Mouse (Mus musculus): Measurements from ENCODE around the gene Pkp4. TPM values are rescaled to one million over a fixed set of nuclear protein-coding genes. Genes with fewer than 3 reads are reported as not detected.

Pkp4 gene
- polyA plus RNA-seq, 1 experiment from 2014 or later, result 14.7 TPM

DNA sequence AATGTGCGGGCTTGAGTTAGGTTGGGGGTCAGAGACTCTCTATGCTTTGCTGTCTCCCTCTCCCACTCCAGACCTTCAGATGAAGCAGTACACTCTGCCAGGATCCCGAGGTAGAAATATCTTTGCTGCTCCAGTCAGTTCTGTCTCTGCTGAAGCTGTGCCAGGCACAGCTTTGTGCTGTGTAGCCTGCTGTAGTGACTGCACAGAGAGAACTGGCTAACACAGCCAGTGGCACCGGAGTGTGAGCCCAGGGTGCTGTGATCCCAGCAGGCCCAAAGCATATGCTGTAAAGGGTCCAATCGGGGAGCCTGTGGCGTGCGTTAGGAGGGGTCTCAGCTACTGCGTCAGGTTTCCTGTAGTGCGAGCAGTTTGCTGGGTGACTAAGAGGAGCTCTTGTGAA is 27.7 kb downstream of the Pkp4 start:
- 91% methylated on average over 8 of the region's 8 CpGs for WGBS
- no peak for DNase-seq (ENCODE audit: low spot score)

DNA sequence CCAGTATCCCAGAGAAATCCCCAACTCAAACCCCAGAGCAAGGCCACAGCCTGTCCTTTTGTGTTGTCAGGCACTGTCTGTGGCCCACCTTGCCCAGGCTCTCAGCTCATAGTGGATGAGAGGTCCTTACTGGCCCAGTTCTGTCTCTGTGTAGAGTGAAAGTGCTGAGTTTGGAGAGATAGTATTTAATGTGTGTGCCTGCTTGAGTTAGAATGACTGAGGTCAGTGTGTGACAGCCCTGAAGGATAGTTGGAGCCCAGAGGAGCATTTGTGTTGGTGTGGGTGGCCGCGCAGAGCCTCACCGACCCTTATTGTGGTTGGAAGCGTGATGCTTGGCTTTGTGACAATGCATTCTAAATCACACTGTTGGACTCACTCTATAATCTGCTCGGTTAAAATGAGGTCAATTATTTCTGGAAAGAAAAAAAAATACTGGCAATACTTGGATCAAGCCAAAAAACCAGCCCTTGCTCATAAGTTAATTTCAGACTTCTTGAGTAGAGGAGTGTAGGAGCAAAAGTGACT is 29.1 kb downstream of the Pkp4 start:
- H3K27ac ChIP-seq, result no peak overlapping the region
- DNase-seq (ENCODE audit: low spot score), result no peak
- H3K27me3 ChIP-seq (ENCODE audit: insufficient read depth, poor library complexity, severe bottlenecking), result no peaks in the 10 kb centered on the region
- WGBS, result 90% methylated on average over 5 of the region's 5 CpGs
- no peaks in the 10 kb centered on the region for H3K9me3 ChIP-seq
- H3K4me3 ChIP-seq, result no peak overlapping the region
- H3K36me3 ChIP-seq, result peaks cover 26% of the 10 kb centered on the region
- H3K4me1 ChIP-seq (replicated peaks), result 0 out of 2 replicates have a peak, but pooled peaks cover 6% of the 10 kb centered on the region

More for the DNA sequence above, 27.7 kb downstream of the Pkp4 start:
- H3K4me3 ChIP-seq, result no peak overlapping the region
- peaks cover 26% of the 10 kb centered on the region for H3K36me3 ChIP-seq
- H3K4me1 ChIP-seq (replicated peaks), result 0 out of 2 replicates have a peak, but pooled peaks cover 6% of the 10 kb centered on the region
- no peaks in the 10 kb centered on the region for H3K9me3 ChIP-seq
- no peak overlapping the region for H3K27ac ChIP-seq
- H3K27me3 ChIP-seq (ENCODE audit: insufficient read depth, poor library complexity, severe bottlenecking), result no peaks in the 10 kb centered on the region

DNA sequence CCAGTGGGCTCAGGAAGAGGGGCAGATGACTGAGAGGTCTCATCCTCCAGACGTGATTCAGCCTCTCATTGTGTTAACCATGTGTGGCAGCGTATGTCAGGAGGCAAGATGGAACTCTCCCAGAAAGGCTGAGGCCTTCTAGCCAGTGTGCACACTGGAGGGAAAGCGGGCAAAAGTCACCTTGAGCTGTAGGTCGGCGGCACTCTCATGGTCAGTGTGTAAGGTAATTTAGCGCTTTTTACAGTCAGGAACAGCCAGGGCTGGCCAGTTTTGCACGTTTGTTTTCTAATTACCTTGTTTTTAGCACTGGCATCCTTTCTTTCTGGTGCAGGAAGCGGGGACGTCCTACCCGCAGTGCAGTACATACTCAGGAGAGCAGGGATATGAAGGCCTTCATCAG is 29.5 kb downstream of the Pkp4 start:
- DNase-seq (ENCODE audit: low spot score), result no peak
- WGBS, result 88% methylated on average over 10 of the region's 10 CpGs
- Histone ChIP-seq H3K27ac (no peak overlapping the region), H3K4me1 (replicated peaks) (0 out of 2 replicates have a peak, but pooled peaks cover 6% of the 10 kb centered on the region), H3K27me3 (ENCODE audit: insufficient read depth, poor library complexity, severe bottlenecking) (no peaks in the 10 kb centered on the region), H3K9me3 (no peaks in the 10 kb centered on the region), H3K36me3 (peaks cover 26% of the 10 kb centered on the region), H3K4me3 (no peak overlapping the region)

DNA sequence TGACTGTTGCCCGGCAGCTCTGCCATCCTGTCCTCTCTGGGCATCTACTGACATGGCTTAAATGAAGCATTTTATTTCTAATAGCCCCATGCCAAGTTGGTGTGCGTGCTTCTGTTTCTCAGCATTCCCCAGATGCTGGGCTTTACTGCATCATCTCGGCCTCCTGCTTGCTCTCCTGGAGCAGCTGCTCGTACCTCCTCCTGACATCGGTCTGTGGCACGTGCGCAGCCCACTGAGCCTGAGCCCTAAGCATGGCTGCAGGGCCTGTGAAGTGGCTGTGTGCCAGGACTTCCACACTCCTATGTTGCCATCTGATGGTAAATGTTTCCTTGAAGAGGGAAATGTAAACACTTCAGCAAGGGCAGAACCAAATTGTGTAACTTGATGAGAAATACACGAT is 30.8 kb downstream of the Pkp4 start:
- Histone ChIP-seq H3K4me1 (replicated peaks) (0 out of 2 replicates have a peak, but pooled peaks cover 6% of the 10 kb centered on the region), H3K9me3 (no peaks in the 10 kb centered on the region), H3K36me3 (peaks cover 26% of the 10 kb centered on the region), H3K4me3 (no peak overlapping the region), H3K27ac (no peak overlapping the region), H3K27me3 (ENCODE audit: insufficient read depth, poor library complexity, severe bottlenecking) (no peaks in the 10 kb centered on the region)
- WGBS, result 92% methylated on average over 8 of the region's 8 CpGs
- DNase-seq (ENCODE audit: low spot score), result no peak

DNA sequence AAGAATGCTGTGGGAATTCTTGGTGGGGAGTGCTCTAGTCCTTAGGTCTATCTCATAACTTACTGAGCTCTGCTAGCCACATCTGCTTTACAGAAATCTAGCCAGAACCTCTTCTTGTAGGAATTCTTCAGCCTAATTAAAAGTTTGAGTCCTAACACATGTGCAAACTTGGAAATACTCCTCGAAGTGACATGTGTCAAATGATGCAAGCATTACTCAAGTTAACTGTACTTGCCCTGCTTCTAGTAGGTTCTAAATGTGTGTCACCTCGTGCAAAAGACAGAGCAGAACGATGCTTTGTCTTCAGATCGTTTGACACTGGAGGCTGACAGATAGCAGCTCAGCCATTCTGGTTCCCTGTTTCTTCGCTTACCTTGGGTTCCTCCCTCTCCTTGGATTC is 32.5 kb downstream of the Pkp4 start:
- no peaks in the 10 kb centered on the region for H3K9me3 ChIP-seq
- H3K36me3 ChIP-seq, result peaks cover 11% of the 10 kb centered on the region; the same call in 1 of the 2 replicates
- WGBS, result 92% methylated on average over 5 of the region's 5 CpGs
- 0 out of 2 replicates have a peak, but pooled peaks cover 6% of the 10 kb centered on the region for H3K4me1 ChIP-seq (replicated peaks)
- H3K27me3 ChIP-seq (ENCODE audit: insufficient read depth, poor library complexity, severe bottlenecking), result no peaks in the 10 kb centered on the region
- DNase-seq (ENCODE audit: low spot score), result no peak
- no peak overlapping the region for H3K27ac ChIP-seq
- no peak overlapping the region for H3K4me3 ChIP-seq

DNA sequence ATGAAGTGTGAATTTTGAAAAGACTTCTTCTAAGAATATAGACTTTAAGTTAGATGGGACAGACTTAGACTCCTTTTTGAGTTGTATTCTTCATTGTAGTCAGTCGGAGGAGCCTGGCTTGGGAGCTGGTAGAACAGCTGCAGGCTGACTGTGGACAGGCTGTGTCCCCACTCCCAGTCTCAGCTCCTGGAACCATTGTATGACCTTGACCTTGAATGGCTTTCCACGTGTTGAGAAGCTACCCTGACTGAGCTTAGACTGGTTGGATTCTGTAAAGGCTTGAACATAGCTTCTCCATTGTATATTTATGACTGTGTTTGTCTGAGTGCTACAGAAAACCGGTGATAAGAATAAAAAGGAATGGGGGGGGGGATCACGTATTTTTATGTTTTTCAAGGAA is 36.5 kb downstream of the Pkp4 start:
- Histone ChIP-seq H3K4me3 (no peak overlapping the region), H3K4me1 (replicated peaks) (no peaks in the 10 kb centered on the region), H3K27me3 (ENCODE audit: insufficient read depth, poor library complexity, severe bottlenecking) (no peaks in the 10 kb centered on the region), H3K36me3 (no peaks in the 10 kb centered on the region), H3K27ac (no peak overlapping the region), H3K9me3 (no peaks in the 10 kb centered on the region)
- no peak for DNase-seq (ENCODE audit: low spot score)
- WGBS, result 89% methylated on average over 4 of the region's 4 CpGs

DNA sequence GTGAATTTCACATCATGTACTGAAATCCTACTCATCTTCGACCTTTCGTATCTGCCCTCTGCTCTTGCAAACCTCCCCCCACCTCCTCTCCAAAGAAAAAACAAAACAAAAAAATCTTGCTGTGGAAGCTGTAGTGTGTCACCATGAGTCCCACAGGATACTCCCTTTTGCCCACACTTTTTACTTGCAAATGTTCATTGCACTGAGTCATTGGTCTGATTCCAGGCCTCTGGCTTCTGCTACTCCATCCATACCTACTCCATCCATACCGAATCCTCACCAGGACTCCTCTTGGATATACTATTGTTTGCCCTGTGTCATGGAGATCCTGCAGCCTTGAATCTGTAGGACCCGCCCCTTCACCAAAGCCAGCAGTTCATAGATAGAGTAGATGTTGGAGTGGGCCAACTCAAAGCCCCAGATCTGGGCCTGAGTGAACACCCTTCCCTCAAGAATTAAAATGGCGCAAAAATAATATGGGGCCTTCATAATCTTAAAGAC is 38.9 kb downstream of the Pkp4 start:
- Histone ChIP-seq H3K4me3 (no peak overlapping the region), H3K4me1 (replicated peaks) (peaks cover 3% of the 10 kb centered on the region; the same call in 1 of the 2 replicates), H3K27me3 (ENCODE audit: insufficient read depth, poor library complexity, severe bottlenecking) (no peaks in the 10 kb centered on the region), H3K27ac (no peak overlapping the region), H3K9me3 (no peaks in the 10 kb centered on the region), H3K36me3 (no peaks in the 10 kb centered on the region)
- WGBS, result 97% methylated on average over 5 of the region's 5 CpGs
- DNase-seq (ENCODE audit: low spot score), result no peak

DNA sequence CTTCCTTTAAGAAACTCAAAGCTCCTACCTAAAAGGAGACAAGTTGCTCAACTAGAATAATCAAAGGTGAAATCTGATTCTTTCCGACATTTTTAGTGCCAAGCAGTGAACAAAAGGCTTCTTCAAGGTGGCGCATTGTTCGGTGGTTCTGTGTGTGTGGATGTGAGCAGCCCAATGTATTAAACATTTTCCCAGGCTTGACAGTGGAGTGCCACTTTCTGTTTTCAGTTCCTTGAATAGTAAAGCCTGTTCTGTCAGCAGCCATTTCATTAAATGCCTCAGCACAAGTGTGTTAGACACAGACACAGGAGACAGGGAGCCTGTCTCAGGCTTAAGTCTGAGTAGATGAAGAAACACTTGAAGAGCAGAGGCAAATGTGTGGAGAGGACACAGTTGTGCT is 39.9 kb downstream of the Pkp4 start:
- Histone ChIP-seq H3K27ac (no peak overlapping the region), H3K36me3 (no peaks in the 10 kb centered on the region), H3K4me3 (no peak overlapping the region), H3K4me1 (replicated peaks) (peaks cover 3% of the 10 kb centered on the region; the same call in 1 of the 2 replicates), H3K9me3 (no peaks in the 10 kb centered on the region), H3K27me3 (ENCODE audit: insufficient read depth, poor library complexity, severe bottlenecking) (no peaks in the 10 kb centered on the region)
- 85% methylated on average over 3 of the region's 3 CpGs for WGBS
- no peak for DNase-seq (ENCODE audit: low spot score)

DNA sequence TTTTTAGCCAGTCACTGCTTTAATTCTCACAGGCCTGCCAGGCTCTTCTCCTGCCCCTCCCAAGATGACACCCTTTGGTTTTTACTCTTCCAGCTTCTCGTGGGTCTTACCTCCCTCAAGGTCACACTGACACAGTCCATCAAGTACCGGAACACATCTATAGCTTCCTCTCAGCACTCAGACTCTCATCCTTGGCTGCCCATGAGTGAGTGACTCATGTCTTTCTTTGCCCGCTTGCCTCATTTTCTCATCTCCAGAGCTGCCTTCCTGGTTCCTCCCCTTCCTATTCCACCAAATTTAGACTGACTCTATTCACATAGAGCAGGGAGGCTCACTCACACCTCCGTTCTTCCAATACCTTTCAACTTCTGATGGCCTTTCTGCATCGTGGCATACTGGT is 42.3 kb downstream of the Pkp4 start:
- Histone ChIP-seq H3K4me1 (replicated peaks) (peaks cover 16% of the 10 kb centered on the region), H3K9me3 (no peaks in the 10 kb centered on the region), H3K27me3 (ENCODE audit: insufficient read depth, poor library complexity, severe bottlenecking) (no peaks in the 10 kb centered on the region), H3K27ac (no peak overlapping the region), H3K4me3 (no peak overlapping the region), H3K36me3 (no peaks in the 10 kb centered on the region)
- 79% methylated on average over 5 of the region's 5 CpGs for WGBS
- DNase-seq (ENCODE audit: low spot score), result no peak

DNA sequence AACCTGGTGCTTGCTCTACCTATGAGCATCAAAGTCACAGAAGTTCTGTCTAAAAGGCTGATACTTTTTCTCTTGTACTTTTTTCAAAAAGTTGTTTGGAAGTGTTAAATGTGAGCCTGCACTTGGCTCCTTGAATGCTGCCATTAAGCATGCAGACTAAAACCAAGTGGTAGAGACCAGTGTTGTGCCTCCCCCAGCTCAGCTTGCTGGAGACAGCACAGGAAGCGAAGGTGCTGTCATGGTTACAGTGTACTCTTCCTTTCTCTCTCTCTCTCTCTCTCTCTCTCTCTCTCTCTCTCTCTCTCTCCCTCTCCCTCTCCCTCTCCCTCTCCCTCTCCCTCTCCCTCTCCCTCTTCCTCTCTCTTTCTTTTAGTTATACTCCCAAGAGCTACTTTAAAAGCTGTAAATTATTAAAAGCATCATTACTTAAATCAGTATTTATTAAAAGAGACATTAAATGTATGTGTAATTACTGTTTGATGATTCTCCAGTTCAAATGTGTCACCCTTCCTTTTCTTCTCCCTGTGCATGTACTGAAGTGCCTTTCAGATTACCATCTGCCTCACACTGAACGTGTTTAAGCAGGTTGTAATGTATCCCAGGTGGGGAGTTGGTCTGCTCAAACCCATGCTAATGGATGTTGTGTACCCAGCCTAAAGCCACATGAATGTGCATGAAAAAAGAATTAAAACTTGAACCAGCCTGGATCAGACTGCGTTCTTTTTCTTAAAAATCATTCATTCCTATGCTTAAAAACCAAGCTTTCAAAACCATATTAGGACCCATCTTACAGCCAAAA is 43.2 kb downstream of the Pkp4 start:
- 80% methylated on average over 3 of the region's 3 CpGs for WGBS
- no peak for DNase-seq (ENCODE audit: low spot score)
- H3K9me3 ChIP-seq, result no peaks in the 10 kb centered on the region

DNA sequence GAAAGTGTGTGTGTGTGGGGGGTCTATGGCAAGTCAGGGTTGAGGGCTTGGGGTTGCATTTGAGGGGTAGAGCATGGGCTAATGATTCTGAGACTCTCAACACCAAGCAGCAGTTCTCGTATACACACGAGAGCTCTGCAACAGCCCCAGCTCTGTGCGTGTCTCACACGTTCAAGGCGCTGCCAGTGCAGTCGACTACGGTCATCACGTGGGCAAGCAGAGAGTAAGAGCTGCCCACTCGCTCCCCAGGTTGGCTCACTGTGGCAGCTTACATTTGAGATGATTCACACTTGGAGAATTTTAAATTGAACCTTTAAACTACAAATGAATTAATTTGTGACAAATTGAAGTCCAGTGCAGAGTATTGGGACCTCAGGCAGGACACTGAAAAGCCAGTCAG is 44.4 kb downstream of the Pkp4 start:
- Histone ChIP-seq H3K4me3 (no peak overlapping the region), H3K36me3 (no peaks in the 10 kb centered on the region), H3K9me3 (no peaks in the 10 kb centered on the region), H3K27ac (no peak overlapping the region), H3K4me1 (replicated peaks) (peaks cover 17% of the 10 kb centered on the region), H3K27me3 (ENCODE audit: insufficient read depth, poor library complexity, severe bottlenecking) (no peaks in the 10 kb centered on the region)
- WGBS, result 93% methylated on average over 9 of the region's 9 CpGs
- no peak for DNase-seq (ENCODE audit: low spot score)

More for the DNA sequence above, 43.2 kb downstream of the Pkp4 start:
- Histone ChIP-seq H3K27me3 (ENCODE audit: insufficient read depth, poor library complexity, severe bottlenecking) (no peaks in the 10 kb centered on the region), H3K4me1 (replicated peaks) (peaks cover 17% of the 10 kb centered on the region), H3K36me3 (no peaks in the 10 kb centered on the region), H3K27ac (no peak overlapping the region), H3K4me3 (no peak overlapping the region)

DNA sequence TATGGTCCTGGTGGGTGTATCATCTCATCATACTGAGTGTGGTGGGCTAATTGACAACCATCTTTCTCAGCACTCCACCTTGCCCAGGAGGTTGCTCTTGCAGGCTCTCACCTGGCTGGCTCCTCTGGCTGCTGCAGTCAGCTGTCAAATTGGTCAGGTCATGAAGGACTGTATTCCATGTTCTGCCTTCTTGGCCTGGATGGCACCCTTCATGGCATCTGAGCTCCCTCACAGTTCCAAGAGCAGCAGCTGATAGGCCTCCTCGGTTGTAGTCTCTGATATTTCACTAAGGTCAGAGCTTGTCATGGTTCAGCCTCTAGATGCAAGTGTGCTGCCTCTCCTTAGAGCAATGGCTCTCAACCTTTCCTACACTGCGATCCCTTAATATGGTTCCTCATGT is 45.5 kb downstream of the Pkp4 start:
- DNase-seq (ENCODE audit: low spot score), result no peak
- Histone ChIP-seq H3K4me3 (no peak overlapping the region), H3K9me3 (no peaks in the 10 kb centered on the region), H3K27ac (no peak overlapping the region), H3K27me3 (ENCODE audit: insufficient read depth, poor library complexity, severe bottlenecking) (no peaks in the 10 kb centered on the region), H3K36me3 (no peaks in the 10 kb centered on the region), H3K4me1 (replicated peaks) (peaks cover 17% of the 10 kb centered on the region)
- 92% methylated on average over 2 of the region's 2 CpGs for WGBS

DNA sequence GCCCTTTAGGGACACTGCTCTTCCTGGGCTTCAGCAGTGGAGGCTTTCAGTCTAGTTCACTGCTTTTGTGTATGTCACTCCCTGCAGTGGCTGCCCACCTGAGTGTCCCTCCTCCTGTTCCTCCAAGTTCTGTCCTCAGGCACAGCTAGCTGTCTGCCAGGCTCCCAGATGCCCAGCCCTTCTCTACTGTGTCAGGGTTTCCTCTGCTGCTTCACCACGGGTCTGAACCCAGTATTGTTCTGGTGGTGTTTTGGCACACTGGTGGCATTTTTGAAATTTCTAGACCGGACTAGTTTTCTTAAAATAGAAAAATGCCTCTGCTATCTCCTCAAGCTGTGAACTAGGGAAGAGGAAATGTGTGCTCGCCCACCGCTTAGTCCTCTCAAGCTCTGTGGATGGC is 46.6 kb downstream of the Pkp4 start:
- H3K27me3 ChIP-seq (ENCODE audit: insufficient read depth, poor library complexity, severe bottlenecking), result no peaks in the 10 kb centered on the region
- no peaks in the 10 kb centered on the region for H3K36me3 ChIP-seq
- no peak overlapping the region for H3K4me3 ChIP-seq
- no peak for DNase-seq (ENCODE audit: low spot score)
- no peak overlapping the region; the same call in 1 of the 2 replicates for H3K27ac ChIP-seq
- H3K4me1 ChIP-seq (replicated peaks), result peaks cover 17% of the 10 kb centered on the region
- WGBS, result 62% methylated on average over 4 of the region's 4 CpGs
- no peaks in the 10 kb centered on the region for H3K9me3 ChIP-seq
